Mouse (Mus musculus): ENCODE results near the gene Slc47a1. TPM values are rescaled to one million over a fixed set of nuclear protein-coding genes. Genes with fewer than 3 reads are reported as not detected.
A peak's percentile ranks its signal among the peaks of the same experiment; 100 is the strongest.

Slc47a1 gene
- polyA plus RNA-seq, 1 experiment from 2014 or later = not detected

GRCm38 (mm10) chr11:61341971-61342370, 36.2 kb downstream of the Slc47a1 start:
- Histone ChIP-seq H3K27me3 (ENCODE audit: control insufficient read depth, insufficient read depth, low read length) (peaks cover 36% of the 10 kb centered on the region), H3K4me1 (replicated peaks; ENCODE audit: control insufficient read depth, insufficient read depth, low read length) (peaks cover 13% of the 10 kb centered on the region), H3K4me2 (replicated peaks) (peak overlapping the region; percentile 64), H3K9ac (peak overlapping the region; percentile 49; the same call in 1 of the 2 replicates), H3K36me3 (replicated peaks; ENCODE audit: control insufficient read depth, insufficient read depth) (no peaks in the 10 kb centered on the region), H3K27ac (no peak overlapping the region), H3K9me3 (ENCODE audit: control insufficient read depth, low read length) (no peaks in the 10 kb centered on the region), H3K4me3 (replicated peaks; ENCODE audit: low read length) (peak overlapping the region; percentile 35)
- WGBS = 16% methylated on average over 10 of the region's 10 CpGs
- no peak for DNase-seq (ENCODE audit: low spot score)
- no peak for ATAC-seq (ENCODE audit: low FRiP score)

- H3K9me3 ChIP-seq (ENCODE audit: control insufficient read depth, low read length) = no peaks in the 10 kb centered on the region
- H3K27me3 ChIP-seq (ENCODE audit: control insufficient read depth, insufficient read depth, low read length) = peaks cover 36% of the 10 kb centered on the region
- ATAC-seq (ENCODE audit: low FRiP score) (no peak), DNase-seq (ENCODE audit: low spot score) (no peak)
- WGBS = 84% methylated on average over 4 of the region's 4 CpGs
- no peak overlapping the region for H3K9ac ChIP-seq
- peaks cover 13% of the 10 kb centered on the region for H3K4me1 ChIP-seq (replicated peaks; ENCODE audit: control insufficient read depth, insufficient read depth, low read length)
- H3K4me3 ChIP-seq (replicated peaks; ENCODE audit: low read length) = no peak overlapping the region
- no peaks in the 10 kb centered on the region for H3K36me3 ChIP-seq (replicated peaks; ENCODE audit: control insufficient read depth, insufficient read depth)
- no peak overlapping the region for H3K27ac ChIP-seq
- no peak overlapping the region for H3K4me2 ChIP-seq (replicated peaks)
Measured at GRCm38 (mm10) chr11:61341233-61341632, 36.9 kb downstream of the Slc47a1 start.

DNA sequence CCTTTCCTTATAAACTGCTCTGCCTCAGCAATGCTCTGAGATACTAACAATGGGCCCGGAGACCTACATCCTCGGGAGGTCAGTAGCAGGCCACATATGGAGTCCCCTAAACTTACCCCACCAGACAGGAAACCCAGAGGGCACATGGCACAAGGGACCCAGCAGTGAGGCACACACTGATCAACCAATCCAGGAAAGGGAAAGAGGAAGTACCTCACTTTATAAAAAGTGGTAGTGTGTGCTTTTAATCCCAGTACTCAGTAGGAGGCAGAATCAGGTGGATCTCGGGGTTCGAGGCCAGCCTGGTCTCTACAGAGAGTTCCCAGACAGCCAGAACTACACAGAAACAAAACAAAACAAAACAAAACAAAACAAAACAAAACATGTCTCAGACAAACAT, 37.8 kb downstream of the Slc47a1 start:
- no peaks in the 10 kb centered on the region for H3K36me3 ChIP-seq (replicated peaks; ENCODE audit: control insufficient read depth, insufficient read depth)
- no peak overlapping the region for H3K4me2 ChIP-seq (replicated peaks)
- DNase-seq (ENCODE audit: low spot score) (no peak), ATAC-seq (ENCODE audit: low FRiP score) (no peak)
- H3K9me3 ChIP-seq (ENCODE audit: control insufficient read depth, low read length) = no peaks in the 10 kb centered on the region
- peaks cover 36% of the 10 kb centered on the region for H3K27me3 ChIP-seq (ENCODE audit: control insufficient read depth, insufficient read depth, low read length)
- H3K4me3 ChIP-seq (replicated peaks; ENCODE audit: low read length) = no peak overlapping the region
- no peak overlapping the region for H3K9ac ChIP-seq
- 88% methylated on average over 4 of the region's 4 CpGs for WGBS
- peaks cover 13% of the 10 kb centered on the region for H3K4me1 ChIP-seq (replicated peaks; ENCODE audit: control insufficient read depth, insufficient read depth, low read length)
- no peak overlapping the region for H3K27ac ChIP-seq

- Histone ChIP-seq H3K9me3 (ENCODE audit: control insufficient read depth, low read length) (0 out of 2 replicates have a peak, but pooled peaks cover 6% of the 10 kb centered on the region), H3K4me1 (replicated peaks; ENCODE audit: control insufficient read depth, insufficient read depth, low read length) (peaks cover 7% of the 10 kb centered on the region), H3K4me3 (replicated peaks; ENCODE audit: low read length) (no peak overlapping the region), H3K36me3 (replicated peaks; ENCODE audit: control insufficient read depth, insufficient read depth) (no peaks in the 10 kb centered on the region), H3K27me3 (ENCODE audit: control insufficient read depth, insufficient read depth, low read length) (peaks cover 25% of the 10 kb centered on the region), H3K9ac (no peak overlapping the region), H3K27ac (no peak overlapping the region), H3K4me2 (replicated peaks) (no peak overlapping the region)
- 81% methylated on average over 10 of the region's 10 CpGs for WGBS
- DNase-seq (ENCODE audit: low spot score) (no peak), ATAC-seq (ENCODE audit: low FRiP score) (no peak)
Measured at GRCm38 (mm10) chr11:61337586-61337985, 40.6 kb downstream of the Slc47a1 start.

- no peak overlapping the region for H3K4me3 ChIP-seq (replicated peaks; ENCODE audit: low read length)
- no peak for ATAC-seq (ENCODE audit: low FRiP score)
- no peak overlapping the region for H3K27ac ChIP-seq
- no peaks in the 10 kb centered on the region for H3K27me3 ChIP-seq (ENCODE audit: control insufficient read depth, insufficient read depth, low read length)
- H3K4me2 ChIP-seq (replicated peaks) = no peak overlapping the region
- WGBS = 73% methylated on average over 10 of the region's 10 CpGs
- no peaks in the 10 kb centered on the region for H3K4me1 ChIP-seq (replicated peaks; ENCODE audit: control insufficient read depth, insufficient read depth, low read length)
- H3K9me3 ChIP-seq (ENCODE audit: control insufficient read depth, low read length) = no peaks in the 10 kb centered on the region
- no peaks in the 10 kb centered on the region for H3K36me3 ChIP-seq (replicated peaks; ENCODE audit: control insufficient read depth, insufficient read depth)
- H3K9ac ChIP-seq = no peak overlapping the region
- DNase-seq (ENCODE audit: low spot score) = no peak
Measured at GRCm38 (mm10) chr11:61320904-61321687, 57.0 kb downstream of the Slc47a1 start.

GRCm38 (mm10) chr11:61319923-61320567, 58.1 kb downstream of the Slc47a1 start:
- Histone ChIP-seq H3K9ac (no peak overlapping the region), H3K4me2 (replicated peaks) (no peak overlapping the region), H3K4me1 (replicated peaks; ENCODE audit: control insufficient read depth, insufficient read depth, low read length) (no peaks in the 10 kb centered on the region), H3K9me3 (ENCODE audit: control insufficient read depth, low read length) (no peaks in the 10 kb centered on the region), H3K36me3 (replicated peaks; ENCODE audit: control insufficient read depth, insufficient read depth) (no peaks in the 10 kb centered on the region), H3K4me3 (replicated peaks; ENCODE audit: low read length) (no peak overlapping the region), H3K27me3 (ENCODE audit: control insufficient read depth, insufficient read depth, low read length) (no peaks in the 10 kb centered on the region), H3K27ac (no peak overlapping the region)
- 75% methylated on average over 3 of the region's 3 CpGs for WGBS
- DNase-seq (ENCODE audit: low spot score) = no peak
- no peak for ATAC-seq (ENCODE audit: low FRiP score)

- Histone ChIP-seq H3K9me3 (ENCODE audit: control insufficient read depth, low read length) (no peaks in the 10 kb centered on the region), H3K4me3 (replicated peaks; ENCODE audit: low read length) (no peak overlapping the region), H3K4me2 (replicated peaks) (no peak overlapping the region), H3K36me3 (replicated peaks; ENCODE audit: control insufficient read depth, insufficient read depth) (no peaks in the 10 kb centered on the region), H3K27me3 (ENCODE audit: control insufficient read depth, insufficient read depth, low read length) (no peaks in the 10 kb centered on the region), H3K9ac (no peak overlapping the region), H3K27ac (no peak overlapping the region), H3K4me1 (replicated peaks; ENCODE audit: control insufficient read depth, insufficient read depth, low read length) (no peaks in the 10 kb centered on the region)
- 64% methylated on average over 12 of the region's 12 CpGs for WGBS
- DNase-seq (ENCODE audit: low spot score) = no peak
- ATAC-seq (ENCODE audit: low FRiP score) = no peak
Measured at GRCm38 (mm10) chr11:61319233-61319922, 58.8 kb downstream of the Slc47a1 start.

DNA sequence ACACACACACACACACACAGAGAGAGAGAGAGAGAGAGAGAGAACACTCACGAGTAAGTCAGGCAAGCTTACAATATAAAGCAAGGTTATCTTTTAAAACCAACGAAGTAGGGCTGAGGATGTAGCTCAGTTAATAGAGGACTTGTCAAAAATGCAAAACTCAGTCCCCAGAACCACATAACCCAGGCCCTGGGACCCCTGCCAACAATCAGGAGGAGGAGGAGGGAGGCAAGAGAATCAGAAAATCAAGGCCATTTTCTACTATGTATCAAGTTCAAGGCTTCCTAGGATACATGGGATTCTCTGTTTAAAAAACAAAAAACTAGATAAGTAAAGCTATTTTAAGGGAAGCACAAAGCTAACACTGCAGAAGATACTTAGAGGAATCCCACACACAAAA, 61.3 kb downstream of the Slc47a1 start:
- WGBS = 77% methylated on average over 2 of the region's 2 CpGs
- no peaks in the 10 kb centered on the region for H3K9me3 ChIP-seq (ENCODE audit: control insufficient read depth, low read length)
- no peaks in the 10 kb centered on the region for H3K36me3 ChIP-seq (replicated peaks; ENCODE audit: control insufficient read depth, insufficient read depth)
- DNase-seq (ENCODE audit: low spot score) (no peak), ATAC-seq (ENCODE audit: low FRiP score) (no peak)
- H3K27me3 ChIP-seq (ENCODE audit: control insufficient read depth, insufficient read depth, low read length) = no peaks in the 10 kb centered on the region
- H3K4me1 ChIP-seq (replicated peaks; ENCODE audit: control insufficient read depth, insufficient read depth, low read length) = no peaks in the 10 kb centered on the region
- no peak overlapping the region for H3K4me3 ChIP-seq (replicated peaks; ENCODE audit: low read length)
- no peak overlapping the region for H3K27ac ChIP-seq
- H3K9ac ChIP-seq = no peak overlapping the region
- no peak overlapping the region for H3K4me2 ChIP-seq (replicated peaks)

GRCm38 (mm10) chr11:61310321-61310720, 67.8 kb downstream of the Slc47a1 start:
- no peak overlapping the region for H3K27ac ChIP-seq
- no peak overlapping the region for H3K9ac ChIP-seq
- WGBS = 72% methylated on average over 7 of the region's 7 CpGs
- H3K4me3 ChIP-seq (replicated peaks; ENCODE audit: low read length) = no peak overlapping the region
- H3K4me1 ChIP-seq (replicated peaks; ENCODE audit: control insufficient read depth, insufficient read depth, low read length) = no peaks in the 10 kb centered on the region
- no peaks in the 10 kb centered on the region for H3K27me3 ChIP-seq (ENCODE audit: control insufficient read depth, insufficient read depth, low read length)
- no peaks in the 10 kb centered on the region for H3K36me3 ChIP-seq (replicated peaks; ENCODE audit: control insufficient read depth, insufficient read depth)
- ATAC-seq (ENCODE audit: low FRiP score) (no peak), DNase-seq (ENCODE audit: low spot score) (no peak)
- H3K4me2 ChIP-seq (replicated peaks) = no peak overlapping the region
- H3K9me3 ChIP-seq (ENCODE audit: control insufficient read depth, low read length) = no peaks in the 10 kb centered on the region

All from hindbrain, embryonic 14.5 days (tissue).